Mouse (Mus musculus) hematopoietic stem cell, adult 5-6 weeks (primary cell): ENCODE results near the gene Nup210. TPM values are rescaled to one million over a fixed set of nuclear protein-coding genes. Genes with fewer than 3 reads are reported as not detected.

Experiments
- ATAC-seq, 2 experiments: fragments of 125-278 bp in 1 of 2; replicated peaks in 1 of 2; 2 replicates each; pipeline ENCODE4 v1.8.0; 2016 to 2017; ENCODE audit warnings: inconsistent platforms in 2 of 2, mild to moderate bottlenecking in 2 of 2, moderate number of reproducible peaks in 2 of 2, low read depth in 1 of 2, moderate TSS enrichment in 1 of 2; ENCODE audit not compliant: low FRiP score in 2 of 2, poor library complexity in 2 of 2, severe bottlenecking in 2 of 2, insufficient read depth in 1 of 2, low TSS enrichment in 1 of 2
- total RNA-seq: library from RNA; stranded (forward); fragments of 172-1452, 232-1000 nt; gene quantifications from 2 replicates; pipeline ENCODE4 v1.2.3, GENCODE M21; 2017

Gene Nup210
- total RNA-seq, 1 experiment from 2014 or later, result 155 TPM

GRCm38 (mm10) chr6:91068511-91068910 is 48.1 kb downstream of the Nup210 start:
- ATAC-seq, result no peak

- ATAC-seq, result no peak
Observed at GRCm38 (mm10) chr6:91067048-91067447, 49.6 kb downstream of the Nup210 start.

GRCm38 (mm10) chr6:91061296-91061695 is 55.3 kb downstream of the Nup210 start:
- ATAC-seq, result no peak

- peak; percentile 44 to 54 for ATAC-seq
Observed at GRCm38 (mm10) chr6:91059711-91060110, 56.9 kb downstream of the Nup210 start.

- no peak for ATAC-seq
Observed at GRCm38 (mm10) chr6:91057989-91058388, 58.6 kb downstream of the Nup210 start.

- no peak for ATAC-seq
Observed at GRCm38 (mm10) chr6:91056348-91056747, 60.3 kb downstream of the Nup210 start.

- ATAC-seq, result no peak
Observed at GRCm38 (mm10) chr6:91052572-91052971, 64.1 kb downstream of the Nup210 start.

- ATAC-seq, result no peak
Observed at GRCm38 (mm10) chr6:91048019-91048418, 68.6 kb downstream of the Nup210 start.

- ATAC-seq, result no peak
Observed at GRCm38 (mm10) chr6:91047434-91047833, 69.2 kb downstream of the Nup210 start.

- ATAC-seq, result no peak
Observed at GRCm38 (mm10) chr6:91046184-91046583, 70.4 kb downstream of the Nup210 start.

- ATAC-seq, result no peak
Observed at GRCm38 (mm10) chr6:91044628-91045331, 71.8 kb downstream of the Nup210 start.

GRCm38 (mm10) chr6:91041287-91041686 is 75.3 kb downstream of the Nup210 start:
- no peak for ATAC-seq

- ATAC-seq, result no peak
Observed at GRCm38 (mm10) chr6:91028256-91028655, 88.4 kb downstream of the Nup210 start.

GRCm38 (mm10) chr6:91020810-91021209 is 95.8 kb downstream of the Nup210 start:
- no peak for ATAC-seq

- no peak for ATAC-seq
Observed at GRCm38 (mm10) chr6:91016600-91017230, 99.9 kb downstream of the Nup210 start.

- no peak; a peak in 1 of 4 replicates for ATAC-seq
Observed at GRCm38 (mm10) chr6:91014198-91014958, 102.3 kb downstream of the Nup210 start.

- ATAC-seq, result no peak
Observed at GRCm38 (mm10) chr6:91012458-91012857, 104.2 kb downstream of the Nup210 start.

GRCm38 (mm10) chr6:91011568-91011967 is 105.1 kb downstream of the Nup210 start:
- no peak for ATAC-seq
